Mouse (Mus musculus) stomach, postnatal 0 days (tissue): ENCODE data around the gene Snd1. TPM values are rescaled to one million over a fixed set of nuclear protein-coding genes. Genes with fewer than 3 reads are reported as not detected.

Experiments
- ATAC-seq: fragments of 200-750 bp; cut with Nextera tagmentation; 2 replicates; pipeline ENCODE4 v1.8.0; 2017; ENCODE audit not compliant: low FRiP score, low TSS enrichment
- DNase-seq: peaks from one replicate; pipeline ENCODE4 v3.0.0-alpha.2; 2016; ENCODE audit warnings: low spot score
- H3K27ac ChIP-seq: fragments of 300-500 bp; sonication (generic); replicated peaks from 2 replicates; pipeline ENCODE4 v1.5.1; 2014; ENCODE audit warnings: mild to moderate bottlenecking, control low read depth
- H3K27me3 ChIP-seq: fragments of 300-500 bp; sonication (generic); 2 replicates; pipeline ENCODE4 v1.6.1; 2014; ENCODE audit warnings: low read length; ENCODE audit not compliant: control insufficient read depth, insufficient read depth
- H3K36me3 ChIP-seq: fragments of 300-500 bp; sonication (generic); 2 replicates; pipeline ENCODE4 v1.6.1; 2014; ENCODE audit warnings: low read length, mixed read lengths; ENCODE audit not compliant: control insufficient read depth, insufficient read depth
- H3K4me1 ChIP-seq: fragments of 300-500 bp; sonication (generic); replicated peaks from 2 replicates; pipeline ENCODE4 v1.6.1; 2014; ENCODE audit warnings: antibody characterized with exemption; ENCODE audit not compliant: control insufficient read depth, insufficient read depth
- H3K4me2 ChIP-seq: fragments of 300-500 bp; sonication (generic); replicated peaks from 2 replicates; pipeline ENCODE4 v1.6.1; 2014; ENCODE audit warnings: low read depth, mild to moderate bottlenecking, control low read depth, moderate library complexity
- H3K4me3 ChIP-seq: fragments of 300-500 bp; sonication (generic); 2 replicates; pipeline ENCODE4 v1.5.1; 2014; ENCODE audit warnings: low read depth, low read length, control low read depth
- H3K9ac ChIP-seq: fragments of 300-500 bp; sonication (generic); 2 replicates; pipeline ENCODE4 v1.6.1; 2014; ENCODE audit warnings: mild to moderate bottlenecking, low read length, control low read depth, mixed read lengths
- H3K9me3 ChIP-seq: fragments of 300-500 bp; sonication (generic); 2 replicates; pipeline ENCODE4 v1.6.1; 2016; ENCODE audit warnings: low read length; ENCODE audit not compliant: control insufficient read depth
- CTCF ChIP-seq: IDR thresholded peaks from 2 replicates; pipeline ENCODE4 v1.5.1; 2016; ENCODE audit warnings: antibody characterized with exemption, low read depth, mild to moderate bottlenecking, moderate library complexity
- EP300 ChIP-seq: optimal IDR thresholded peaks from 2 replicates; pipeline ENCODE3; 2016; ENCODE audit warnings: antibody characterized with exemption
- WGBS: fragments of 180-500 bp; shearing (Covaris S2); extraction: QIAGEN DNeasy Blood & Tissue Kit; methylation state at CpG from one replicate; pipeline ENCODE4 v1.1.7; 2014; 5-methylcytosine and 5-hydroxymethylcytosine counted together
- polyA plus RNA-seq: library from polyadenylated mRNA; unstranded; fragments of >200 nt; fragmentation: Nextera tagmentation; extraction: Ambion mirVana; gene quantifications from 2 replicates; pipeline ENCODE4 v1.2.1, GENCODE M21; 2015

The Snd1 gene
- polyA plus RNA-seq, 1 experiment from 2014 or later, result 81.3 TPM

GRCm38 (mm10) chr6:28795380-28795779 is 320.4 kb downstream of the Snd1 start:
- TF ChIP-seq CTCF, result no peak
- no peak for TF ChIP-seq EP300
- no peak for DNase-seq
- no peak overlapping the region for H3K4me2 ChIP-seq
- no peak overlapping the region for H3K4me3 ChIP-seq
- no peaks in the 10 kb centered on the region for H3K27me3 ChIP-seq
- no peak for ATAC-seq
- H3K9me3 ChIP-seq, result no peaks in the 10 kb centered on the region
- no peak overlapping the region for H3K27ac ChIP-seq
- H3K4me1 ChIP-seq, result no peaks in the 10 kb centered on the region
- 28% methylated on average over 9 of the region's 9 CpGs for WGBS
- no peak overlapping the region for H3K9ac ChIP-seq
- 0 out of 2 replicates have a peak, but pooled peaks cover 2% of the 10 kb centered on the region for H3K36me3 ChIP-seq

- WGBS, result 85% methylated on average over 16 of the region's 16 CpGs
- no peaks in the 10 kb centered on the region for H3K27me3 ChIP-seq
- no peak overlapping the region for H3K4me2 ChIP-seq
- no peak overlapping the region for H3K9ac ChIP-seq
- DNase-seq (no peak), ATAC-seq (no peak)
- H3K36me3 ChIP-seq, result 0 out of 2 replicates have a peak, but pooled peaks cover 2% of the 10 kb centered on the region
- no peaks in the 10 kb centered on the region for H3K9me3 ChIP-seq
- no peak for TF ChIP-seq CTCF
- no peak for TF ChIP-seq EP300
- no peaks in the 10 kb centered on the region for H3K4me1 ChIP-seq
- H3K27ac ChIP-seq, result no peak overlapping the region
- H3K4me3 ChIP-seq, result no peak overlapping the region
Measured at GRCm38 (mm10) chr6:28795792-28796515, 321.0 kb downstream of the Snd1 start.

DNA sequence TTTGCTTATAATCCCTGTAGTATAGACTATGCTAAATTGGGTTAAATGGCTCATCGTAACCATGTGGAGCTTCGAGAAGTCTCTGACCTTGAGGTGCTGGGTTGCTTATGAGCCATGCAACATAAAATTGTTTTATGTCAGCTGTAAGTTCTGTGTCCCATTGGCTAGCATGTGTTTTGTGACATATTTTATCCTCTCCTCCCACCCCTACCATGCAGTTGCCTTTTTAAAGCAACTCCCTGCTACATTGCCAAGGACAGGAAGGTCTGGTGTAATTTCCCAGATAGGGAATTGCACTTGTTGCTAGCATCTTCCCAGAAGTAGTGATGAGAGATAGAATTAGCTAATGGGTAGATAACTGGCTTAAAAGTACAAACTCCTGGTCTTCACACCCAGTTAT is 324.9 kb downstream of the Snd1 start:
- no peak for DNase-seq
- ATAC-seq, result no peak
- Histone ChIP-seq H3K4me3 (no peak overlapping the region), H3K9ac (no peak overlapping the region), H3K27me3 (no peaks in the 10 kb centered on the region), H3K4me2 (no peak overlapping the region), H3K4me1 (no peaks in the 10 kb centered on the region), H3K9me3 (no peaks in the 10 kb centered on the region), H3K36me3 (0 out of 2 replicates have a peak, but pooled peaks cover 2% of the 10 kb centered on the region), H3K27ac (no peak overlapping the region)
- no peak for TF ChIP-seq EP300
- no peak for TF ChIP-seq CTCF
- WGBS, result 89% methylated on average over 2 of the region's 2 CpGs

- Histone ChIP-seq H3K27me3 (no peaks in the 10 kb centered on the region), H3K36me3 (0 out of 2 replicates have a peak, but pooled peaks cover 2% of the 10 kb centered on the region), H3K4me3 (no peak overlapping the region), H3K4me1 (no peaks in the 10 kb centered on the region), H3K4me2 (no peak overlapping the region), H3K9ac (no peak overlapping the region), H3K9me3 (no peaks in the 10 kb centered on the region), H3K27ac (no peak overlapping the region)
- ATAC-seq (no peak), DNase-seq (no peak)
- WGBS, result 88% methylated on average over 3 of the region's 3 CpGs
- TF ChIP-seq CTCF, result no peak
- TF ChIP-seq EP300, result no peak
Measured at GRCm38 (mm10) chr6:28800976-28801375, 326.0 kb downstream of the Snd1 start.

GRCm38 (mm10) chr6:28803678-28804279 is 328.8 kb downstream of the Snd1 start:
- DNase-seq (no peak), ATAC-seq (no peak)
- Histone ChIP-seq H3K9me3 (no peaks in the 10 kb centered on the region), H3K9ac (no peak overlapping the region), H3K4me2 (no peak overlapping the region), H3K4me1 (no peaks in the 10 kb centered on the region), H3K36me3 (no peaks in the 10 kb centered on the region), H3K4me3 (no peak overlapping the region), H3K27me3 (no peaks in the 10 kb centered on the region), H3K27ac (no peak overlapping the region)
- no peak for TF ChIP-seq EP300
- TF ChIP-seq CTCF, result no peak
- WGBS, result 84% methylated on average over 6 of the region's 6 CpGs

- DNase-seq (no peak), ATAC-seq (no peak)
- TF ChIP-seq CTCF (no peak), EP300 (no peak)
- Histone ChIP-seq H3K27me3 (no peaks in the 10 kb centered on the region), H3K4me1 (no peaks in the 10 kb centered on the region), H3K4me3 (no peak overlapping the region), H3K4me2 (no peak overlapping the region), H3K27ac (no peak overlapping the region), H3K9ac (no peak overlapping the region), H3K36me3 (no peaks in the 10 kb centered on the region), H3K9me3 (no peaks in the 10 kb centered on the region)
- WGBS, result 85% methylated on average over 5 of the region's 5 CpGs
Measured at GRCm38 (mm10) chr6:28804751-28805150, 329.8 kb downstream of the Snd1 start.
